Mouse (Mus musculus) CH12.LX (cell line): ENCODE measurements at regions not wholly inside any gene's neighbourhood (a gene's known extent, or its start where the extent isn't known, plus 50 kb on each side); places are given as distances from the start of the nearest gene placed in this dataset.

Experiments used
- CHD1 ChIP-seq: IDR thresholded peaks from 2 replicates; pipeline ENCODE4 v1.6.1; 2012; ENCODE audit warnings: low read depth, low read length, improper control_type of control experiment, inconsistent platforms
- CTCF ChIP-seq, 2 experiments: IDR thresholded peaks in 1 of 2; conservative IDR thresholded peaks in 1 of 2; 2 replicates each; pipeline ENCODE4 v1.5.1; 2011 to 2012; ENCODE audit warnings: low read depth in 2 of 2, low read length in 2 of 2, improper control_type of control experiment in 1 of 2, inconsistent platforms in 1 of 2, mild to moderate bottlenecking in 1 of 2, moderate library complexity in 1 of 2
- EP300 ChIP-seq: IDR thresholded peaks from 2 replicates; pipeline ENCODE4 v1.6.1; 2011; ENCODE audit warnings: low read length, improper control_type of control experiment
- MAZ ChIP-seq: IDR thresholded peaks from 2 replicates; pipeline ENCODE4 v1.6.1; 2012; ENCODE audit warnings: low read depth, mild to moderate bottlenecking, inconsistent platforms, low read length, improper control_type of control experiment, moderate library complexity
- POLR2A ChIP-seq: IDR thresholded peaks from 2 replicates; pipeline ENCODE4 v1.6.1; 2011; ENCODE audit warnings: low read depth, mild to moderate bottlenecking, improper control_type of control experiment, low read length
- TBP ChIP-seq: conservative IDR thresholded peaks from 2 replicates; pipeline ENCODE4 v1.6.1; 2011; ENCODE audit warnings: low read depth, low read length, improper control_type of control experiment
- UBTF ChIP-seq: IDR thresholded peaks from 2 replicates; pipeline ENCODE4 v1.6.1; 2012; ENCODE audit warnings: low read depth, mild to moderate bottlenecking, inconsistent platforms, low read length, improper control_type of control experiment, moderate library complexity
- USF1 ChIP-seq: IDR thresholded peaks from 2 replicates; pipeline ENCODE4 v1.6.1; 2014; ENCODE audit warnings: low read depth, mild to moderate bottlenecking, inconsistent platforms, low read length, improper control_type of control experiment
- ZNF384 ChIP-seq: IDR thresholded peaks from 2 replicates; pipeline ENCODE4 v1.6.1; 2012; ENCODE audit warnings: low read depth, low read length, improper control_type of control experiment, inconsistent platforms

GRCm38 (mm10) chr13:84613004-84613403 is 390.9 kb downstream of the Tmem161b start:
- TF ChIP-seq EP300 (no peak), MAZ (no peak), UBTF (no peak), CTCF (conservative IDR thresholded peaks at IDR 0.05 in 1 of 2, IDR thresholded peaks at IDR 0.05 in 1 of 2; ENCODE audit: low read depth in 2 of 2, low read length in 2 of 2) (peak in 1 of 2 experiments; percentile 38; a peak in 2 of 4 replicates), USF1 (no peak), POLR2A (no peak), TBP (no peak), ZNF384 (no peak), CHD1 (no peak)
